Mouse (Mus musculus): ENCODE data around the gene Cmklr1.

GRCm38 (mm10) chr5:113618716-113619115, 31.5 kb downstream of the Cmklr1 start:
- no peak for TF ChIP-seq CTCF (IDR thresholded peaks at IDR 0.05; ENCODE audit: borderline replicate concordance, insufficient read depth, low read length)
- TF ChIP-seq POLR2A (IDR thresholded peaks at IDR 0.05; ENCODE audit: low read depth, low read length): no peak

Measured in embryonic fibroblast, embryonic 13.5 days (primary cell).